ENCODE assay signal across 9 mouse cellular contexts in the genomic region with DNA sequence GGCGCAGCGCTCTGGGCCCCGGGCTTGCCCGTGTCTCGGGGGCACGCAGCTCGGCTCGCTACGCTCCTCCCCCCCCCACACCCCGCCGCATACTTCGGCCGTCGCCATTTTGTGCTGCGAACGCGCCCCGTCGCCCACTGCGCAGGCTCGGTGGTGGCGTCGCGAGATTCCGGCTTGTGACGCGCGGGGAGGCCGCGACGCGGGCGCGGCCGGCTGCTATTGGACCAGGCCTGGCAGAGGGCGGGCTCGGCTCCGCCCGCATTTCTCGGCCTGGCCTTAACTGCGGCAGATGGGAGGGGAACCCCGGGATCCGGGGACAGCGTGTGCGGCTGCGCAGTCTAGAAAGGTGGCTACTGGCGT. TPM values are rescaled to one million over a fixed set of nuclear protein-coding genes. Genes with fewer than 3 reads are reported as not detected.
DNase-seq lines count a peak whose midpoint lies in the region; ATAC-seq lines count a peak whose summit lies in the region.
"Had no signal": no experiment of that assay in that cellular context is flagged by ENCODE, and none has a peak within 500 bp of the region (broad histone marks: within the 10 kb centered on the region; RNA-seq: fewer than 3 reads in every experiment).

No protein-coding gene starts in this region.

- H3K4me1 ChIP-seq in heart, embryonic 13.5 days = peaks cover 29% of the 10 kb centered on the region
- H3K4me1 ChIP-seq in liver, embryonic 13.5 days (replicated peaks) = peaks cover 63% of the 10 kb centered on the region
- peaks cover 11% of the 10 kb centered on the region for H3K4me1 ChIP-seq in stomach, embryonic 16.5 days (ENCODE audit: control insufficient read depth, insufficient read depth, low read length)

- peak overlapping the region; percentile 99 for H3K9ac ChIP-seq in heart, embryonic 13.5 days
- peak overlapping the region; percentile 91 for H3K9ac ChIP-seq in liver, embryonic 13.5 days
- peak overlapping the region; percentile 98 for H3K9ac ChIP-seq in stomach, embryonic 16.5 days (ENCODE audit: low read length)

- H3K4me3 ChIP-seq in heart, embryonic 13.5 days = peak overlapping the region; percentile 98
- H3K4me3 ChIP-seq in liver, embryonic 13.5 days (replicated peaks) = peak overlapping the region; percentile 84
- peak overlapping the region; percentile 97 for H3K4me3 ChIP-seq in stomach, embryonic 16.5 days (replicated peaks; ENCODE audit: low read length)

- DNase-seq in CD4-positive helper T cell, adult 2 months (ENCODE audit: low read depth, low spot score) = peak; percentile 98
- peak; percentile 91 for DNase-seq in brain, embryonic 18.5 days (ENCODE audit: low read depth, low spot score)
- DNase-seq in kidney, postnatal 10 days = peak; percentile 98
- DNase-seq in liver, embryonic 13.5 days = peak; percentile 94
- peak; percentile 93 for DNase-seq in neural tube, embryonic 10.5 days (ENCODE audit: extremely low spot score, low spot score)

- H3K9me3 ChIP-seq in heart, embryonic 13.5 days = no peaks in the 10 kb centered on the region
- H3K9me3 ChIP-seq in liver, embryonic 13.5 days (replicated peaks) = no peaks in the 10 kb centered on the region
- H3K9me3 ChIP-seq in stomach, embryonic 16.5 days (replicated peaks; ENCODE audit: control insufficient read depth, low read length) = no peaks in the 10 kb centered on the region

- 0% methylated on average over 44 of the region's 47 CpGs for WGBS in heart, embryonic 13.5 days
- under 1% methylated on average over 47 of the region's 47 CpGs for WGBS in liver, embryonic 13.5 days (ENCODE audit: insufficient replicate concordance)
- WGBS in stomach, embryonic 16.5 days = under 1% methylated on average over 46 of the region's 47 CpGs

- H3K4me2 ChIP-seq in heart, embryonic 13.5 days = peak overlapping the region; percentile 83
- H3K4me2 ChIP-seq in liver, embryonic 13.5 days = peak overlapping the region; percentile 76
- H3K4me2 ChIP-seq in stomach, embryonic 16.5 days (ENCODE audit: low read depth, low read length) = peak overlapping the region; percentile 63

- H3K27me3 ChIP-seq in heart, embryonic 13.5 days (replicated peaks) = no peaks in the 10 kb centered on the region
- no peaks in the 10 kb centered on the region for H3K27me3 ChIP-seq in liver, embryonic 13.5 days
- H3K27me3 ChIP-seq in stomach, embryonic 16.5 days (ENCODE audit: control insufficient read depth, insufficient read depth, low read length) = no peaks in the 10 kb centered on the region

- peak; percentile 86 for ATAC-seq in erythroid progenitor cell, adult 5-6 weeks (replicated peaks; ENCODE audit: low FRiP score, poor library complexity, severe bottlenecking)
- ATAC-seq in heart, embryonic 13.5 days (ENCODE audit: extremely low read depth, insufficient number of reproducible peaks, low FRiP score, low TSS enrichment) = peak; percentile 99
- ATAC-seq in liver, embryonic 13.5 days (ENCODE audit: low read depth) = peak; percentile 92
- ATAC-seq in stomach, embryonic 16.5 days (ENCODE audit: insufficient read depth, low FRiP score) = peak; percentile 96

- H3K36me3 ChIP-seq in heart, embryonic 13.5 days = peaks cover 42% of the 10 kb centered on the region
- peaks cover 44% of the 10 kb centered on the region for H3K36me3 ChIP-seq in liver, embryonic 13.5 days
- H3K36me3 ChIP-seq in stomach, embryonic 16.5 days (ENCODE audit: control insufficient read depth, insufficient read depth, low read length) = peaks cover 19% of the 10 kb centered on the region

- H3K27ac ChIP-seq in heart, embryonic 13.5 days (replicated peaks) = peak overlapping the region; percentile 98
- H3K27ac ChIP-seq in liver, embryonic 13.5 days = peak overlapping the region; percentile 97
- H3K27ac ChIP-seq in stomach, embryonic 16.5 days (ENCODE audit: low read length) = peak overlapping the region; percentile 95

RNA-seq across cellular contexts. Expression of gene Srsf5, which starts 0.7 kb away (rescaled TPM):
- total RNA-seq in erythroid progenitor cell, adult 5-6 weeks (2015; ENCODE audit: low replicate concordance) = 223 and 278 TPM in 2 replicates
- total RNA-seq in erythroid progenitor cell, adult 5-6 weeks (2017; ENCODE audit: low replicate concordance) = 504 and 624 TPM in 2 replicates
- polyA plus RNA-seq in heart, embryonic 13.5 days (2015; fragmentation: Nextera tagmentation; extraction: Ambion mirVana) = 328 and 339 TPM in 2 replicates
- 313 and 375 TPM in 2 replicates for polyA plus RNA-seq in liver, embryonic 13.5 days (2015; fragmentation: Nextera tagmentation; extraction: Ambion mirVana)
- polyA plus RNA-seq in stomach, embryonic 16.5 days (2015; fragmentation: Nextera tagmentation; extraction: Ambion mirVana) = 526 and 551 TPM in 2 replicates

RNA-seq across cellular contexts. Expression of gene Slc10a1, which starts 22.5 kb away (rescaled TPM):
- total RNA-seq in erythroid progenitor cell, adult 5-6 weeks (2015; ENCODE audit: low replicate concordance) = not detected in 2 replicates
- 0.64 TPM in 1 of 2 replicates, not detected in the other for total RNA-seq in erythroid progenitor cell, adult 5-6 weeks (2017; ENCODE audit: low replicate concordance)
- 0.47 and 0.61 TPM in 2 replicates for polyA plus RNA-seq in heart, embryonic 13.5 days (2015; fragmentation: Nextera tagmentation; extraction: Ambion mirVana)
- polyA plus RNA-seq in liver, embryonic 13.5 days (2015; fragmentation: Nextera tagmentation; extraction: Ambion mirVana) = 0.74 and 0.95 TPM in 2 replicates
- polyA plus RNA-seq in stomach, embryonic 16.5 days (2015; fragmentation: Nextera tagmentation; extraction: Ambion mirVana) = 0.84 and 1.3 TPM in 2 replicates
- polyA plus RNA-seq: gonadal fat pad, adult 2 months had no signal

Comparison
In these comparisons a context has a peak if more than half of its experiments do, and no peak if none do; other contexts are left out.
1. Peak in every context shown above with its lines: DNase-seq, ATAC-seq, H3K4me3 ChIP-seq and H3K27ac ChIP-seq.